Mouse (Mus musculus) heart, adult 2 months (tissue): Measurements from ENCODE around the gene Pglyrp4. TPM values are rescaled to one million over a fixed set of nuclear protein-coding genes. Genes with fewer than 3 reads are reported as not detected.

Experiments
- DNase-seq, 2 experiments: peaks; one replicate each; pipeline ENCODE4 v3.0.0; 2021
- H3K27ac ChIP-seq: fragments of 200-600 bp; 2 replicates; pipeline ENCODE4 v1.8.1; 2022
- H3K27me3 ChIP-seq: fragments of 200-500 bp; 2 replicates; pipeline ENCODE4 v1.6.1; 2012; ENCODE audit warnings: mild to moderate bottlenecking, low read length, inconsistent platforms, mixed read lengths; ENCODE audit not compliant: control insufficient read depth, insufficient read depth
- H3K36me3 ChIP-seq: fragments of 200-500 bp; 2 replicates; pipeline ENCODE4 v1.6.1; 2012; ENCODE audit warnings: low read length, inconsistent platforms; ENCODE audit not compliant: control insufficient read depth, insufficient read depth
- H3K4me1 ChIP-seq: fragments of 200-500 bp; 2 replicates; pipeline ENCODE4 v1.6.1; 2011; ENCODE audit warnings: low read length; ENCODE audit not compliant: control insufficient read depth, insufficient read depth
- H3K4me3 ChIP-seq: fragments of 200-600 bp; 2 replicates; pipeline ENCODE4 v1.8.1; 2022
- H3K79me2 ChIP-seq: fragments of 200-500 bp; replicated peaks from 2 replicates; pipeline ENCODE4 v1.6.1; 2012; ENCODE audit warnings: mild to moderate bottlenecking, inconsistent platforms, low read length, moderate library complexity, mixed read lengths; ENCODE audit not compliant: control insufficient read depth, insufficient read depth
- H3K9ac ChIP-seq: fragments of 200-500 bp; 2 replicates; pipeline ENCODE4 v1.6.1; 2012; ENCODE audit warnings: low read depth, mild to moderate bottlenecking, control low read depth, inconsistent platforms, low read length, mixed read lengths
- CTCF ChIP-seq: fragments of 200-600 bp; IDR thresholded peaks from 2 replicates; pipeline ENCODE4 v1.8.1; 2022; ENCODE audit warnings: antibody characterized with exemption, mild to moderate bottlenecking, moderate library complexity
- EP300 ChIP-seq: fragments of 200-500 bp; IDR thresholded peaks from 2 replicates; pipeline ENCODE4 v1.6.1; 2011; ENCODE audit warnings: low read depth, low read length, control low read depth; ENCODE audit not compliant: insufficient read depth
- POLR2A ChIP-seq: fragments of 200-500 bp; IDR thresholded peaks from 2 replicates; pipeline ENCODE4 v1.6.1; 2011; ENCODE audit warnings: mild to moderate bottlenecking, low read depth, low read length, control low read depth; ENCODE audit not compliant: insufficient read depth
- WGBS: fragments of 180-500 bp; shearing (Covaris S2); methylation state at CpG from one replicate; pipeline ENCODE4 v1.1.7; 2018; 5-methylcytosine and 5-hydroxymethylcytosine counted together
- intact Hi-C: fragments of 180-260 bp; cut with DNase I; formaldehyde crosslinking; loops from one replicate; pipeline ENCODE4 v1.15.1; 2025
- long read RNA-seq: library from polyadenylated mRNA; stranded (forward); transcript quantifications from one replicate; pipeline ENCODE4 v2.0.0, GENCODE M21; 2021
- polyA plus RNA-seq: library from polyadenylated mRNA; depleted of rRNA; stranded (reverse); fragments of >200 nt; gene quantifications from 2 replicates; pipeline ENCODE4 v1.2.3, GENCODE M21; 2012; rRNA removed
- total RNA-seq, 2 experiments: library from RNA; stranded (reverse); gene quantifications; 2 replicates each; pipeline ENCODE4 v1.2.3; 2021

Gene Pglyrp4
- total RNA-seq (not detected), polyA plus RNA-seq (not detected in 2 replicates)
- long read RNA-seq: 0 reads

DNA sequence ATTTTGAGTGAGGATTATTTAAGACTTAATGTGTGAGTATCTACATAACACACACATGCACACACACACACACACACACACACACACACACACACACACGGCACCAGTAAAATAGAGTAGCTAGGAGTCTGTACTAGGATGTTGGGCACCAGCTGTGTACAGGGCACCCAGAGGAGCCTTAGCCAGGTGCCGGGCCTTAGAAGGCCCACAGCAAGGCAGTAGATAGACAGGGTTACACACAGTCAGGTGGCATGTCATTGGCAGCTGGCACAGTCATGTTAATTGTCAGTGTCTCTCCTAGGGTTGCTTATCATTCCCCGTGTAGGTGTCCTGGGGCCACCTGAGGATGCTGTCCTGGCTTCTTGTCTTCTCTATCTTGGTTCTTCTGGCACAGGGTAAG lies at the start of gene Pglyrp4:
TSS of gene Pglyrp4 (plus strand) at position 301 of the 400 bp plus-strand sequence.
- TF ChIP-seq EP300: no peak
- no peak for TF ChIP-seq POLR2A
- no peak for TF ChIP-seq CTCF
- H3K79me2 ChIP-seq: no peaks in the 10 kb centered on the region
- no peak within 1 kb of the TSS for H3K27ac ChIP-seq
- DNase-seq: no peak
- H3K4me3 ChIP-seq: no peak within 1 kb of the TSS
- intact Hi-C loops: no loop called here
- H3K9ac ChIP-seq: no peak within 1 kb of the TSS
- WGBS: 74% methylated on average over 3 of the region's 3 CpGs
- H3K27me3 ChIP-seq: no peaks in the 10 kb centered on the region
- H3K36me3 ChIP-seq: no peaks in the 10 kb centered on the region
- no peaks in the 10 kb centered on the region for H3K4me1 ChIP-seq

DNA sequence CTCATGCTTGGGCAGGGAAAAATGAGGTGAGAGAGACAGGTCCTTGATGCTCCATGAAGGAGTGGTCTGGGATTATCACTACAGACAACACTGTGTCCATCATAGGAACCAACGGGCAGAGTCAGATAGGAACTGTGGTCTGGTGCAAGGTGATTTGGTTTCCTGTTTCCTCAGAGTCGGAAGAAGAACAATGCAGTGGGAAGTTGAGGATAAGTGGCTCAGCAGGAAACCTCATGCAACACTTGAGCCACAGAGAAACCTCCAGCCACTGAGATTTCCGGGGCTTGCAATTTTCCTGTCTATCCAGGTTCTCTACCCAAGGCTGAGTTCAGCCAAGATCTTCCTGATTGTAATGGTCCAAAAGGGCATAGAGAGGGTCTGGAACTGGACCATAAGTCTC lies 48.0 kb upstream of the Pglyrp4 start:
- intact Hi-C loops: no loop called here
- WGBS: 27% methylated on average over 3 of the region's 3 CpGs
- Histone ChIP-seq H3K27me3 (no peaks in the 10 kb centered on the region), H3K27ac (no peak overlapping the region), H3K4me1 (no peaks in the 10 kb centered on the region), H3K79me2 (no peaks in the 10 kb centered on the region), H3K4me3 (no peak overlapping the region), H3K9ac (no peak overlapping the region; the same call in 1 of the 2 replicates), H3K36me3 (no peaks in the 10 kb centered on the region)
- TF ChIP-seq EP300: no peak
- TF ChIP-seq CTCF: no peak
- no peak for TF ChIP-seq POLR2A
- no peak for DNase-seq

DNA sequence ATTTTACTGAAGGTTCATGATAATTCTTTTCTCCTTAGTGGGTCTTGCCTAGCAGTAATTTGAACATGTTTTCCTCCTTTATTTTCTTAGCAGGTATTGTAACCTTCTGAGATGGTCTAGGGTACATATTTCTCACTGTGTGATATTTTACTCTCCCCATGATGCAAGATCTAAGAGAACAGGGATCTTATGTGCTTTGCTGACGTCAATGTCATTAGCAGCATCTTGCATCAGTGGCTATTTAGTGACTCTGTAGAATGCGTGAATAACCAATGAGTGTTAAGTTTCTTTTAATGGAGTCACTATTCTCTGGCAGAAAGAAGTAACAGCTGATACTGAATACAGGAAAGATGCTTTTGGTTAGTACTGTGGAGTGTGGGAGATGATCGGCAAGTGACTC lies 42.8 kb upstream of the Pglyrp4 start:
- no peaks in the 10 kb centered on the region for H3K79me2 ChIP-seq
- TF ChIP-seq CTCF (no peak), POLR2A (no peak), EP300 (no peak)
- H3K4me3 ChIP-seq: no peak overlapping the region
- no peak for DNase-seq
- H3K36me3 ChIP-seq: no peaks in the 10 kb centered on the region
- no peaks in the 10 kb centered on the region for H3K27me3 ChIP-seq
- H3K9ac ChIP-seq: no peak overlapping the region
- H3K4me1 ChIP-seq: no peaks in the 10 kb centered on the region
- WGBS: 90% methylated on average over 3 of the region's 3 CpGs
- no peak overlapping the region for H3K27ac ChIP-seq
- intact Hi-C loops: no loop called here

DNA sequence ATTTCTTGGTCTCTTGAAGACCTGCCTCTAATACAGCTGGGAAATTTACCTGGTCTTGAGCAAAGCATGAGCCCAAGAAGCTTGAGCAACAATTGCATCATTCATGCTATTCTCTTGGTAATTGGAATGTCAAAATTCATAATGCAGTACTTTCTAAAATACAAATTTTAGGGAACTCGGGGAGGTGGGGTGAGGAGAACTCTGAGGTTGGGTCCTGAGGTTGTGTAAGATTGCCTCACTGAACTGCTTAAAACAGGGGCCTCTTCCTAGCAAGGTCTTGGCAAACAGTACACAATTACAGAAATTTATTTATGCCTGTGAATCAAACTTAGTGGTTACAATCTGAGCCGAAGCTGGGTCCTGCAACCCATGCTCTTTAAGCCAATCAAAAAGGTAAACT lies 39.9 kb upstream of the Pglyrp4 start:
- no peak for DNase-seq
- Histone ChIP-seq H3K27ac (no peak overlapping the region), H3K4me1 (no peaks in the 10 kb centered on the region), H3K27me3 (no peaks in the 10 kb centered on the region), H3K9ac (no peak overlapping the region), H3K79me2 (no peaks in the 10 kb centered on the region), H3K4me3 (no peak overlapping the region), H3K36me3 (no peaks in the 10 kb centered on the region)
- WGBS: 64% methylated on average over 2 of the region's 2 CpGs
- intact Hi-C loops: no loop called here
- no peak for TF ChIP-seq POLR2A
- TF ChIP-seq CTCF: no peak
- TF ChIP-seq EP300: no peak

DNA sequence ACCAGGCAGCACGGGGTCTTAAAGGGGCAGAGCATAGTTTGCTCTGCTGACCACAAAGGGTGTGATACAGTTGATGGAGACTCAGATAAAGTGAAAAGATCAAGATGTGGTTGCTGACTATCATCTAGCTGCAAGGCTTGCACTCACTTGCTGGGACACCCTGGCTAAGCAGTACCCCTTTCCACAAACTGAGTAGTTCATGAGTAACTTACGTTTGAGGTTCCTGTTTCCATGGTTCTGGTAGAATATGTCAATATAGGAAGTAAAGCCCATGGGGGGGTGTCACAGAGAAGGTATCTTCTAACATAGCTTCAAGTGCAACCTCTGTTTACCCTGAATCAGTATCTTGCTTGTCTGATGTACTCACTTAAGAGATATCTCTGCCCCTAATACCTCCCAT lies 33.2 kb upstream of the Pglyrp4 start:
- Histone ChIP-seq H3K4me1 (no peaks in the 10 kb centered on the region), H3K79me2 (no peaks in the 10 kb centered on the region), H3K36me3 (no peaks in the 10 kb centered on the region), H3K27ac (no peak overlapping the region), H3K4me3 (no peak overlapping the region), H3K9ac (no peak overlapping the region), H3K27me3 (no peaks in the 10 kb centered on the region)
- WGBS: 61% methylated on average over 2 of the region's 2 CpGs
- intact Hi-C loops: no loop called here
- TF ChIP-seq EP300 (no peak), CTCF (no peak), POLR2A (no peak)
- no peak for DNase-seq

DNA sequence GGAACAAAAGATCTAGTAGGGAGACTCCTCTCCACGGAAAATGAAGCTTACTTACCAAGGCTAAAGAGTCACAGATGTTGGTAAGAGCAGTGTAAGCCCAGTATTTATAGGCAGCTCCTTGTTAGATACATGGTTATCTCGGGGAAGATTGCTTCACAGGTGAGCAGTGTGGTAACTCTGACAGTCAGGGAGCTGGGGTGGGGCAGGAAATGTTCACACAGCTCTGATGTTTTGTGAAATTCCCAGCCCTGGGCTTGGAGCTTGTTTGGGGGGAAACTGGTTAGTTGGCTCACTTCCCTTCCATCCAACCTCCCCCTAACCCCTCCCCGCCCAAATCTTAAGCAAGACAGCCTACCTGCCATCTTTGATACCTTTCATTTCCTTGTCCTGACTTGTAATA lies 31.1 kb upstream of the Pglyrp4 start, which contains the start of gene S100a9:
TSS of gene S100a9 (minus strand) at position 109 of the 400 bp plus-strand sequence.
- Histone ChIP-seq H3K9ac (no peak within 1 kb of the TSS), H3K27me3 (no peaks in the 10 kb centered on the region), H3K4me1 (no peaks in the 10 kb centered on the region), H3K36me3 (no peaks in the 10 kb centered on the region), H3K4me3 (no peak within 1 kb of the TSS), H3K27ac (no peak within 1 kb of the TSS), H3K79me2 (no peaks in the 10 kb centered on the region)
- intact Hi-C loops: no loop called here
- TF ChIP-seq CTCF (no peak), POLR2A (no peak), EP300 (no peak)
- DNase-seq: no peak
- 49% methylated on average over 3 of the region's 3 CpGs for WGBS
